Mouse (Mus musculus) layer of hippocampus, postnatal 25 days (tissue): ENCODE data around the gene Fnbp1. TPM values are rescaled to one million over a fixed set of nuclear protein-coding genes. Genes with fewer than 3 reads are reported as not detected.

ENCODE experiments used
- DNase-seq, 2 experiments: peaks; one replicate each; pipeline ENCODE4 v3.0.0; 2022; ENCODE audit warnings: mixed read lengths in 2 of 2, low spot score in 1 of 2; ENCODE audit errors: extremely low spot score in 1 of 2
- total RNA-seq, 2 experiments: library from RNA; stranded (reverse); gene quantifications; 2 replicates each; pipeline ENCODE4 v1.2.3; 2021

Gene Fnbp1
- total RNA-seq, 2 experiments from 2014 or later, result 95.1 to 118 TPM

GRCm38 (mm10) chr2:31151892-31152812, 10.3 kb upstream of the Fnbp1 start, which contains the start of gene Gpr107:
Gene Gpr107 (plus strand): TSS chr2:31152316.
- peak; percentile 69 to 74 for DNase-seq

- no peak for DNase-seq
Observed at GRCm38 (mm10) chr2:31150762-31151161, 9.0 kb upstream of the Fnbp1 start.

- no peak for DNase-seq
Observed at GRCm38 (mm10) chr2:31147054-31147453, 5.2 kb upstream of the Fnbp1 start.

- DNase-seq, result no peak
Observed at GRCm38 (mm10) chr2:31144901-31145300, 3.1 kb upstream of the Fnbp1 start.

- DNase-seq, result no peak
Observed at GRCm38 (mm10) chr2:31143768-31144695, 2.2 kb upstream of the Fnbp1 start.

- no peak for DNase-seq
Observed at GRCm38 (mm10) chr2:31143326-31143725, 1.5 kb upstream of the Fnbp1 start.

GRCm38 (mm10) chr2:31142505-31142904, 697 bp upstream of the Fnbp1 start:
- no peak for DNase-seq

GRCm38 (mm10) chr2:31141074-31141866, 538 bp downstream of the Fnbp1 start:
- DNase-seq, result peak; percentile 25 to 27

GRCm38 (mm10) chr2:31140772-31141073, 1.1 kb downstream of the Fnbp1 start:
- DNase-seq, result no peak

GRCm38 (mm10) chr2:31139991-31140771, 1.6 kb downstream of the Fnbp1 start:
- DNase-seq, result no peak

- no peak for DNase-seq
Observed at GRCm38 (mm10) chr2:31139174-31139632, 2.6 kb downstream of the Fnbp1 start.

- no peak for DNase-seq
Observed at GRCm38 (mm10) chr2:31137018-31137590, 4.7 kb downstream of the Fnbp1 start.

GRCm38 (mm10) chr2:31136338-31136737, 5.5 kb downstream of the Fnbp1 start:
- DNase-seq, result no peak

- DNase-seq, result no peak
Observed at GRCm38 (mm10) chr2:31135512-31135931, 6.3 kb downstream of the Fnbp1 start.

GRCm38 (mm10) chr2:31133981-31134380, 7.8 kb downstream of the Fnbp1 start:
- no peak for DNase-seq

- no peak for DNase-seq
Observed at GRCm38 (mm10) chr2:31132682-31133081, 9.1 kb downstream of the Fnbp1 start.

- DNase-seq, result no peak
Observed at GRCm38 (mm10) chr2:31130815-31131299, 11.0 kb downstream of the Fnbp1 start.

- DNase-seq, result no peak
Observed at GRCm38 (mm10) chr2:31129742-31130518, 11.9 kb downstream of the Fnbp1 start.
